Mouse (Mus musculus): ENCODE results near the gene Slc35c1. TPM values are rescaled to one million over a fixed set of nuclear protein-coding genes. Genes with fewer than 3 reads are reported as not detected.

The Slc35c1 gene
- polyA plus RNA-seq, 1 experiment from 2014 or later = 26.8 TPM

GRCm38 (mm10) chr2:92435023-92435422, 25.3 kb downstream of the Slc35c1 start:
- no peak overlapping the region for H3K4me3 ChIP-seq (ENCODE audit: low read depth, low read length)
- no peak overlapping the region for H3K27ac ChIP-seq (ENCODE audit: low read depth, low read length)
- DNase-seq (ENCODE audit: low spot score) (no peak), ATAC-seq (replicated peaks; ENCODE audit: low FRiP score) (no peak)
- H3K9ac ChIP-seq (ENCODE audit: low read depth, low read length) = no peak overlapping the region
- 61% methylated on average over 6 of the region's 6 CpGs for WGBS
- peaks cover 30% of the 10 kb centered on the region for H3K4me1 ChIP-seq (replicated peaks; ENCODE audit: control insufficient read depth, insufficient read depth, low read length)
- no peaks in the 10 kb centered on the region for H3K27me3 ChIP-seq (replicated peaks; ENCODE audit: control insufficient read depth, insufficient read depth, low read length)
- H3K36me3 ChIP-seq (ENCODE audit: control insufficient read depth, insufficient read depth, low read length) = no peaks in the 10 kb centered on the region
- H3K9me3 ChIP-seq (ENCODE audit: control insufficient read depth, low read length) = no peaks in the 10 kb centered on the region
- H3K4me2 ChIP-seq = no peak overlapping the region; the same call in 1 of the 2 replicates

GRCm38 (mm10) chr2:92434375-92434745, 26.0 kb downstream of the Slc35c1 start:
- peak overlapping the region; percentile 42 for H3K9ac ChIP-seq (ENCODE audit: low read depth, low read length)
- no peaks in the 10 kb centered on the region for H3K36me3 ChIP-seq (ENCODE audit: control insufficient read depth, insufficient read depth, low read length)
- H3K27ac ChIP-seq (ENCODE audit: low read depth, low read length) = no peak overlapping the region
- DNase-seq (ENCODE audit: low spot score) (no peak), ATAC-seq (replicated peaks; ENCODE audit: low FRiP score) (no peak)
- WGBS = 12% methylated on average over 12 of the region's 12 CpGs
- H3K4me1 ChIP-seq (replicated peaks; ENCODE audit: control insufficient read depth, insufficient read depth, low read length) = peaks cover 36% of the 10 kb centered on the region
- H3K4me2 ChIP-seq = peak overlapping the region; percentile 74
- H3K27me3 ChIP-seq (replicated peaks; ENCODE audit: control insufficient read depth, insufficient read depth, low read length) = no peaks in the 10 kb centered on the region
- no peaks in the 10 kb centered on the region for H3K9me3 ChIP-seq (ENCODE audit: control insufficient read depth, low read length)
- peak overlapping the region; percentile 87 for H3K4me3 ChIP-seq (ENCODE audit: low read depth, low read length)

- Histone ChIP-seq H3K27me3 (replicated peaks; ENCODE audit: control insufficient read depth, insufficient read depth, low read length) (no peaks in the 10 kb centered on the region), H3K4me2 (peak within 1 kb of the TSS; percentile 77), H3K36me3 (ENCODE audit: control insufficient read depth, insufficient read depth, low read length) (no peaks in the 10 kb centered on the region), H3K9ac (ENCODE audit: low read depth, low read length) (peak within 1 kb of the TSS; percentile 84), H3K27ac (ENCODE audit: low read depth, low read length) (peak within 1 kb of the TSS; percentile 63; the same call in 1 of the 2 replicates), H3K9me3 (ENCODE audit: control insufficient read depth, low read length) (no peaks in the 10 kb centered on the region), H3K4me3 (ENCODE audit: low read depth, low read length) (peak within 1 kb of the TSS; percentile 87), H3K4me1 (replicated peaks; ENCODE audit: control insufficient read depth, insufficient read depth, low read length) (peaks cover 36% of the 10 kb centered on the region)
- under 1% methylated on average over 75 of the region's 76 CpGs for WGBS
- ATAC-seq (replicated peaks; ENCODE audit: low FRiP score) (peak; percentile 97), DNase-seq (ENCODE audit: low spot score) (peak; percentile 98)
Observed at GRCm38 (mm10) chr2:92433578-92434374, 26.6 kb downstream of the Slc35c1 start, which contains the start of gene Cry2. Gene Cry2 (minus strand): TSS chr2:92434043.

GRCm38 (mm10) chr2:92432299-92433295, 27.7 kb downstream of the Slc35c1 start:
- Histone ChIP-seq H3K36me3 (ENCODE audit: control insufficient read depth, insufficient read depth, low read length) (no peaks in the 10 kb centered on the region), H3K27me3 (replicated peaks; ENCODE audit: control insufficient read depth, insufficient read depth, low read length) (no peaks in the 10 kb centered on the region), H3K4me3 (ENCODE audit: low read depth, low read length) (peak overlapping the region; percentile 87), H3K4me2 (peak overlapping the region; percentile 77), H3K9ac (ENCODE audit: low read depth, low read length) (peak overlapping the region; percentile 84), H3K4me1 (replicated peaks; ENCODE audit: control insufficient read depth, insufficient read depth, low read length) (peaks cover 41% of the 10 kb centered on the region), H3K27ac (ENCODE audit: low read depth, low read length) (peak overlapping the region; percentile 42; the same call in 1 of the 2 replicates), H3K9me3 (ENCODE audit: control insufficient read depth, low read length) (no peaks in the 10 kb centered on the region)
- ATAC-seq (replicated peaks; ENCODE audit: low FRiP score) (no peak), DNase-seq (ENCODE audit: low spot score) (no peak)
- 43% methylated on average over 17 of the region's 17 CpGs for WGBS

- no peak for ATAC-seq (replicated peaks; ENCODE audit: low FRiP score)
- H3K27ac ChIP-seq (ENCODE audit: low read depth, low read length) = peak overlapping the region; percentile 4; the same call in 1 of the 2 replicates
- peak overlapping the region; percentile 35 for H3K4me3 ChIP-seq (ENCODE audit: low read depth, low read length)
- no peaks in the 10 kb centered on the region for H3K9me3 ChIP-seq (ENCODE audit: control insufficient read depth, low read length)
- 49% methylated on average over 11 of the region's 11 CpGs for WGBS
- no peaks in the 10 kb centered on the region for H3K27me3 ChIP-seq (replicated peaks; ENCODE audit: control insufficient read depth, insufficient read depth, low read length)
- H3K4me2 ChIP-seq = peak overlapping the region; percentile 77
- DNase-seq (ENCODE audit: low spot score) = no peak
- H3K4me1 ChIP-seq (replicated peaks; ENCODE audit: control insufficient read depth, insufficient read depth, low read length) = peaks cover 38% of the 10 kb centered on the region
- peak overlapping the region; percentile 49 for H3K9ac ChIP-seq (ENCODE audit: low read depth, low read length)
- no peaks in the 10 kb centered on the region for H3K36me3 ChIP-seq (ENCODE audit: control insufficient read depth, insufficient read depth, low read length)
Observed at GRCm38 (mm10) chr2:92431611-92432179, 28.6 kb downstream of the Slc35c1 start.

- no peak for DNase-seq (ENCODE audit: low spot score)
Observed at GRCm38 (mm10) chr2:92430723-92431541, 29.4 kb downstream of the Slc35c1 start.

GRCm38 (mm10) chr2:92430089-92430488, 30.2 kb downstream of the Slc35c1 start:
- 58% methylated on average over 2 of the region's 2 CpGs for WGBS
- Histone ChIP-seq H3K4me3 (ENCODE audit: low read depth, low read length) (no peak overlapping the region), H3K27me3 (replicated peaks; ENCODE audit: control insufficient read depth, insufficient read depth, low read length) (no peaks in the 10 kb centered on the region), H3K27ac (ENCODE audit: low read depth, low read length) (no peak overlapping the region), H3K9ac (ENCODE audit: low read depth, low read length) (no peak overlapping the region), H3K4me1 (replicated peaks; ENCODE audit: control insufficient read depth, insufficient read depth, low read length) (peaks cover 38% of the 10 kb centered on the region), H3K36me3 (ENCODE audit: control insufficient read depth, insufficient read depth, low read length) (no peaks in the 10 kb centered on the region), H3K4me2 (no peak overlapping the region), H3K9me3 (ENCODE audit: control insufficient read depth, low read length) (no peaks in the 10 kb centered on the region)
- DNase-seq (ENCODE audit: low spot score) (no peak), ATAC-seq (replicated peaks; ENCODE audit: low FRiP score) (no peak)

More at GRCm38 (mm10) chr2:92430723-92431541, 29.4 kb downstream of the Slc35c1 start:
- Histone ChIP-seq H3K36me3 (ENCODE audit: control insufficient read depth, insufficient read depth, low read length) (no peaks in the 10 kb centered on the region), H3K9ac (ENCODE audit: low read depth, low read length) (peak overlapping the region; percentile 4; the same call in 1 of the 2 replicates), H3K9me3 (ENCODE audit: control insufficient read depth, low read length) (no peaks in the 10 kb centered on the region), H3K4me2 (peak overlapping the region; percentile 77), H3K27me3 (replicated peaks; ENCODE audit: control insufficient read depth, insufficient read depth, low read length) (no peaks in the 10 kb centered on the region), H3K4me1 (replicated peaks; ENCODE audit: control insufficient read depth, insufficient read depth, low read length) (peaks cover 38% of the 10 kb centered on the region), H3K4me3 (ENCODE audit: low read depth, low read length) (peak overlapping the region; percentile 35), H3K27ac (ENCODE audit: low read depth, low read length) (no peak overlapping the region)
- ATAC-seq (replicated peaks; ENCODE audit: low FRiP score) = peak; percentile 56
- 50% methylated on average over 21 of the region's 21 CpGs for WGBS
